Comparison of ENCODE assay signal across 9 mouse cellular contexts in the genomic region with DNA sequence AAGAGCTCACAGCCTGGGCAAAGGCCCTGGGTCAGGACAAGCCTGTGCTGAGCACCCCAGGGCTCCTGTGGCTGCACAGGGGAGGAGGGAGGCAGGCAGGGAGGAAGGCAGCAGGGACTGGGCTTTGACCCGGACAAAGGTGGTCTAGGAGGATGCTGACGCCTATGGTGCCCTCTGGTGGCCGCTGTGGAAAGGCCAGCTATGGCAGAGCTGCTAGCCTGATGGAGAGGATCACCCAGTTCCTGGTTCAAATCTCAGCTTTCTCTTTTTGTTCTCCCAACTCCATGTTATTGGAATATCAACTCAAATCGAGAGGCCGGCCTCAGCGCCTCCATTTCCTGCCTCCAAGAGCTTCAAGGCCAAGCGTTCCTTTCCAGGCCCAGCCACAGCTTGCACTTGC. TPM values are rescaled to one million over a fixed set of nuclear protein-coding genes. Genes with fewer than 3 reads are reported as not detected.
A peak's percentile ranks its signal among the peaks of the same experiment; 100 is the strongest.
DNase-seq lines count a peak whose midpoint lies in the region; ATAC-seq lines count a peak whose summit lies in the region.
"Had no signal": no experiment of that assay in that cellular context is flagged by ENCODE, and none has a peak within 500 bp of the region (broad histone marks: within the 10 kb centered on the region; RNA-seq: fewer than 3 reads in every experiment).

No protein-coding gene starts in this region.

- H3K27ac ChIP-seq in midbrain, embryonic 10.5 days (replicated peaks): peak overlapping the region; percentile 59
- no peak overlapping the region for H3K27ac ChIP-seq in midbrain, embryonic 15.5 days
- H3K27ac ChIP-seq in intestine, embryonic 14.5 days (ENCODE audit: low read depth): no peak overlapping the region
- H3K27ac ChIP-seq: heart, embryonic 13.5 days; neural tube, embryonic 13.5 days had no signal

- peak; percentile 81 for DNase-seq in midbrain, embryonic 10.5 days (ENCODE audit: low spot score)
- peak; percentile 84 for DNase-seq in NIH3T3 (ENCODE audit: low read depth)
- peak; percentile 85 to 86 for DNase-seq in cerebellum, postnatal 10 days
- peak; percentile 86 for DNase-seq in intestine, embryonic 14.5 days (ENCODE audit: low spot score)
- peak; percentile 84 for DNase-seq in thymus, postnatal 25 days

- 0 out of 2 replicates have a peak overlapping the region, but pooled peaks have one; percentile 14 for H3K4me3 ChIP-seq in midbrain, embryonic 10.5 days
- H3K4me3 ChIP-seq in midbrain, embryonic 15.5 days: no peak overlapping the region
- H3K4me3 ChIP-seq in intestine, embryonic 14.5 days (ENCODE audit: low read depth, low read length): no peak overlapping the region
- H3K4me3 ChIP-seq: heart, embryonic 13.5 days; neural tube, embryonic 13.5 days had no signal

- H3K4me1 ChIP-seq in midbrain, embryonic 10.5 days: peaks cover 12% of the 10 kb centered on the region
- H3K4me1 ChIP-seq in midbrain, embryonic 15.5 days: peaks cover 11% of the 10 kb centered on the region
- H3K4me1 ChIP-seq in intestine, embryonic 14.5 days (replicated peaks; ENCODE audit: control insufficient read depth, insufficient read depth, low read length): peaks cover 9% of the 10 kb centered on the region

- peaks cover 4% of the 10 kb centered on the region; the same call in 1 of the 2 replicates for H3K27me3 ChIP-seq in midbrain, embryonic 10.5 days (ENCODE audit: low read depth, poor library complexity, severe bottlenecking)
- H3K27me3 ChIP-seq in midbrain, embryonic 15.5 days (replicated peaks): no peaks in the 10 kb centered on the region
- H3K27me3 ChIP-seq in intestine, embryonic 14.5 days (replicated peaks; ENCODE audit: control insufficient read depth, insufficient read depth, low read length): no peaks in the 10 kb centered on the region
- H3K27me3 ChIP-seq: heart, embryonic 13.5 days had no signal

- no peak overlapping the region for H3K4me2 ChIP-seq in midbrain, embryonic 15.5 days
- no peak overlapping the region for H3K4me2 ChIP-seq in intestine, embryonic 14.5 days (ENCODE audit: low read length)
- H3K4me2 ChIP-seq: heart, embryonic 13.5 days; neural tube, embryonic 13.5 days had no signal

- 0 out of 2 replicates have a peak, but pooled peaks cover 4% of the 10 kb centered on the region for H3K9me3 ChIP-seq in midbrain, embryonic 10.5 days (replicated peaks)
- no peaks in the 10 kb centered on the region for H3K9me3 ChIP-seq in midbrain, embryonic 15.5 days
- no peaks in the 10 kb centered on the region for H3K9me3 ChIP-seq in intestine, embryonic 14.5 days (ENCODE audit: control insufficient read depth, low read length)
- H3K9me3 ChIP-seq: heart, embryonic 13.5 days; neural tube, embryonic 13.5 days had no signal

- WGBS in midbrain, embryonic 10.5 days: 11% methylated on average over 7 of the region's 7 CpGs
- WGBS in midbrain, embryonic 15.5 days: 9% methylated on average over 7 of the region's 7 CpGs
- 14% methylated on average over 7 of the region's 7 CpGs for WGBS in intestine, embryonic 14.5 days

- no peak overlapping the region for H3K9ac ChIP-seq in midbrain, embryonic 15.5 days
- no peak overlapping the region for H3K9ac ChIP-seq in intestine, embryonic 14.5 days (ENCODE audit: low read length)
- H3K9ac ChIP-seq: neural tube, embryonic 13.5 days had no signal

- H3K36me3 ChIP-seq in midbrain, embryonic 10.5 days: no peaks in the 10 kb centered on the region
- no peaks in the 10 kb centered on the region for H3K36me3 ChIP-seq in midbrain, embryonic 15.5 days (replicated peaks)
- H3K36me3 ChIP-seq in intestine, embryonic 14.5 days (ENCODE audit: control insufficient read depth, insufficient read depth, low read length): no peaks in the 10 kb centered on the region
- H3K36me3 ChIP-seq: heart, embryonic 13.5 days; neural tube, embryonic 13.5 days had no signal

- no peak for ATAC-seq in midbrain, embryonic 15.5 days (replicated peaks)
- ATAC-seq in intestine, embryonic 14.5 days (replicated peaks; ENCODE audit: low FRiP score, low TSS enrichment, low read depth): no peak
- peak; percentile 56 for ATAC-seq in megakaryocyte progenitor cell, adult 5-6 weeks (replicated peaks; ENCODE audit: poor library complexity)

RNA-seq across cellular contexts. Expression of gene Gna11, which starts 5.3 kb away (rescaled TPM):
- 70.7 and 73.7 TPM in 2 replicates for polyA plus RNA-seq in midbrain, embryonic 10.5 days (2016; fragmentation: Nextera tagmentation; extraction: Ambion mirVana)
- polyA plus RNA-seq in midbrain, embryonic 15.5 days (2015; fragmentation: Nextera tagmentation; extraction: Ambion mirVana): 100 and 101 TPM in 2 replicates
- 145 and 171 TPM in 2 replicates for polyA plus RNA-seq in intestine, embryonic 14.5 days (2014; fragmentation: Nextera tagmentation; extraction: Ambion mirVana)
- 5.4 and 6.0 TPM in 2 replicates for total RNA-seq in megakaryocyte progenitor cell, adult 5-6 weeks (2015)
- 7.6 and 10.2 TPM in 2 replicates for total RNA-seq in megakaryocyte progenitor cell, adult 5-6 weeks (2017)

RNA-seq across cellular contexts. Expression of gene Aes, which starts 9.0 kb away (rescaled TPM):
- 334 and 467 TPM in 2 replicates for polyA plus RNA-seq in midbrain, embryonic 10.5 days (2016; fragmentation: Nextera tagmentation; extraction: Ambion mirVana)
- 802 and 851 TPM in 2 replicates for polyA plus RNA-seq in midbrain, embryonic 15.5 days (2015; fragmentation: Nextera tagmentation; extraction: Ambion mirVana)
- polyA plus RNA-seq in intestine, embryonic 14.5 days (2014; fragmentation: Nextera tagmentation; extraction: Ambion mirVana): 395 and 515 TPM in 2 replicates
- total RNA-seq in megakaryocyte progenitor cell, adult 5-6 weeks (2015): 197 and 225 TPM in 2 replicates
- total RNA-seq in megakaryocyte progenitor cell, adult 5-6 weeks (2017): 178 and 191 TPM in 2 replicates

RNA-seq across cellular contexts. Expression of gene Tle2, which starts 24.1 kb away (rescaled TPM):
- 9.7 and 13.5 TPM in 2 replicates for polyA plus RNA-seq in midbrain, embryonic 10.5 days (2016; fragmentation: Nextera tagmentation; extraction: Ambion mirVana)
- 57.4 and 58.8 TPM in 2 replicates for polyA plus RNA-seq in midbrain, embryonic 15.5 days (2015; fragmentation: Nextera tagmentation; extraction: Ambion mirVana)
- 15.8 and 17.8 TPM in 2 replicates for polyA plus RNA-seq in intestine, embryonic 14.5 days (2014; fragmentation: Nextera tagmentation; extraction: Ambion mirVana)
- total RNA-seq in megakaryocyte progenitor cell, adult 5-6 weeks (2015): 0.95 and 1.5 TPM in 2 replicates
- total RNA-seq in megakaryocyte progenitor cell, adult 5-6 weeks (2017): 0.08 and 3.5 TPM in 2 replicates

RNA-seq across cellular contexts. Expression of gene Gna15, which starts 26.2 kb away (rescaled TPM):
- 0.53 and 0.85 TPM in 2 replicates for polyA plus RNA-seq in midbrain, embryonic 10.5 days (2016; fragmentation: Nextera tagmentation; extraction: Ambion mirVana)
- 0.96 and 1.1 TPM in 2 replicates for polyA plus RNA-seq in midbrain, embryonic 15.5 days (2015; fragmentation: Nextera tagmentation; extraction: Ambion mirVana)
- polyA plus RNA-seq in intestine, embryonic 14.5 days (2014; fragmentation: Nextera tagmentation; extraction: Ambion mirVana): 0.73 and 0.84 TPM in 2 replicates
- total RNA-seq in megakaryocyte progenitor cell, adult 5-6 weeks (2015): 29.4 and 31.9 TPM in 2 replicates
- total RNA-seq in megakaryocyte progenitor cell, adult 5-6 weeks (2017): 28.7 and 28.9 TPM in 2 replicates

RNA-seq across cellular contexts. Expression of gene S1pr4, which starts 50.3 kb away (rescaled TPM):
- polyA plus RNA-seq in midbrain, embryonic 10.5 days (2016; fragmentation: Nextera tagmentation; extraction: Ambion mirVana): 0.37 and 0.89 TPM in 2 replicates
- 0.71 and 1.2 TPM in 2 replicates for polyA plus RNA-seq in midbrain, embryonic 15.5 days (2015; fragmentation: Nextera tagmentation; extraction: Ambion mirVana)
- polyA plus RNA-seq in intestine, embryonic 14.5 days (2014; fragmentation: Nextera tagmentation; extraction: Ambion mirVana): 0.53 and 0.65 TPM in 2 replicates
- total RNA-seq in megakaryocyte progenitor cell, adult 5-6 weeks (2015): 8.3 and 8.9 TPM in 2 replicates
- total RNA-seq in megakaryocyte progenitor cell, adult 5-6 weeks (2017): 6.2 and 9.5 TPM in 2 replicates
